Mouse (Mus musculus): ENCODE measurements around the gene Wnk4. TPM values are rescaled to one million over a fixed set of nuclear protein-coding genes. Genes with fewer than 3 reads are reported as not detected.
"Not testable (repeated sequence)": the region's sequence is repeated elsewhere in the genome, so short reads cannot be mapped to it uniquely, and the experiment has no call there.

Gene Wnk4
- total RNA-seq, 2 experiments from 2014 or later: 6.2 to 7.7 TPM

DNA sequence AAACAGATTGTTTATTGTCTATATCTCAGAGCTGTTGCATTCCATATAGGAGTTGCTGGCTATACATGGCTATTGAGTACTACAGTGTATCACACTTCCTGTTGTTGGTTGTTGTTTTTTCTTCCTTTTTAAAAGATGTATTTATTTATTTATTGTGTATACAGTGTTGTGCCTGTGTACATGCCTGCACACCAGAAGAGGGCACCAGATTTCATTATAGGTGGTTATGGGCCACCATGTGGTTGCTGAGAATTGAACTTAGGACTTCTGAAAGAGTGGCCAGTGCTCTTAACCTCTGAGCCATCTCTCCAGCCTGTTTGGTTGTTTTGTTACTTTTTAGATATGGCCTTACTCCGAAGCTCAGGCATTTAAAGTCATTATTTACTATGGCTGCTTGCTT, 54.2 kb downstream of the Wnk4 start:
- DNase-seq (ENCODE audit: extremely low spot score in 1 of 2, low spot score in 1 of 2): no peak

DNA sequence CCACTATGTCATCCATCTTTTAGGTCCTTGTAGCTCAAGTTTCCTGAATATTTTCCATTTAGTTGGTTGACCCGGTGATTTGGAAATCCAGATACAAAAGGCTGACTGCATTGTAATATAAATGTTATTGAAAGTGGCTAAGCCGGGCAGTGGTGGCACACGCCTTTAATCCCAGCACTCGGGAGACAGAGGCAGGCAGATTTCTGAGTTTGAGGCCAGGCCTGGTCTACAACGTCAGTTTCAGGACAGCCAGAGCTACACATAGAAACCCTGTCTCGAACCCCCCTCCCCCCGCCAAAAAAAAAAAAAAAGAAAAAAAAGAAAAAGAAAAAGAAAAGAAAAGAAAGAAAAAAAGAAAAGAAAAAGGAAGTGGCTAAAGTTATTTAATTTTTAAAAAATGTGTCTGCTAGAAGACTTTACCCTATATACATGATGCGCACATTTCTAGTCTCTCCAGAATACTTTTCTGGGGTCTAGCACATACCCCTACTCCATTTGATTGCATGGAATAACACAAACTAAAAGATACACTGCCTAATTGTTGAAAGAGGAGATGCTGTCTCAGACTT, 54.8 kb downstream of the Wnk4 start:
- DNase-seq (ENCODE audit: extremely low spot score in 1 of 2, low spot score in 1 of 2): no peak

DNA sequence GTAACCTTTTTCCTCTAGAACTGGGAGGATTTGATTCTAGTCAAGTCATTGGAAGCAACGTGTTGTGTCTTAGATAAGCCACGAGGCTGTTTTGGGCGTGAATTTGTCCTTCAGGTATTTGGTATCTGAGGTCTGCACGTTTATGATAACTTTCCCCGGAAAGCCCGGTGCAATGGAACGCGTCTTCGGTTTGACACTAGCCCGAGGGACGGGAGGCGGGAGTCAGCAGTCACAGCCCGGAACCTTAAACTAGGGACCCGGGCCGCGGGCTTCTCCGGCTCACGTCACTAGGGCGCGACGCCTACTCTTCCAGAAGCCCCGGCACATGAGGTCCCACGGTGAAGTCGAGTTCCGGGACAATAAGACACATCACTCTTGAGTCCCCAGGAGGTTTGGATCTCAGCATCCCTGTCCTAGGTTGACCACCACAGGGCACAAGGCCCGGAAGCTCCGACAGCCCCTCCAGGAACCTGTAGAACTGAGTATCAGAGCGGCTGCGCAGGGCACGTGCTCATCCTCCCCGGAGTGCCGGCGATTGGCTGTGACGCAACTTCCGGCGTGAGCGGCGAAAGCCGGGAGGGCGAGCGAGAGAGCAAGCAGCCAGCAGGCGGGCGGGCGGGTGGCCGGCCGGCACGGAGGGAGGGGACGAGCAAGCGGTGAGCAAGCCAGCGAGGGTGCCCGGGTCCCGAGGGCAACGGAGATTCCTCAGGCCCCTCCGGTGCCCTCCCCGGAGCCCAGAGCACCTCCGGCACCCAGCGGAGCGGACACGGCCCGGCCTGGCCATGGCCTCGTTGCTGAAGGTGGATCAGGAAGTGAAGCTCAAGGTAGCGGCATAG, 55.5 kb downstream of the Wnk4 start, which contains the start of gene Psme3:
TSS of gene Psme3 (plus strand) at position 549 of the 836 bp plus-strand sequence.
- peak; percentile 85 to 96 for DNase-seq (ENCODE audit: extremely low spot score in 1 of 2, low spot score in 1 of 2)

DNA sequence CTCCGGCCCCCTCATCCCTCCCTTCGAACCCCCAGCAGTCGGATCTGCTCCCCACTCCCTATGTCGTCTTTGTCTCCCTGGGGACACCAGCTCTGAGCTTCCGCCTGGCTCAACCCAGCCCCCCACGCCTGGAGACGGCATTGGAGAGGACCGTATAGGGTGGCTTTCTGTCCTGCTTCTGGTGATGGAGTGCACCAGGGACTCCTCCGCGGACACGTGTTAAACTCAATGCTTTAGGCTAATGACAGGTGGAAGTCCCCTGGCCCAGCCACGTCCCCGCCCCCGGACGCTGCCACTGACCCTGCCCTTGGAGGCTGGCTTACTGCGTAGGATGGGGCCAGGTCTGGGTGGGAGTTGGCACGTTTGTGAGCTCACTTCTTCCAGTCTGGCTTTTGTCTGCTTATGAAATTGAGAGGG, 56.1 kb downstream of the Wnk4 start:
- DNase-seq (ENCODE audit: extremely low spot score in 1 of 2, low spot score in 1 of 2): no peak

DNA sequence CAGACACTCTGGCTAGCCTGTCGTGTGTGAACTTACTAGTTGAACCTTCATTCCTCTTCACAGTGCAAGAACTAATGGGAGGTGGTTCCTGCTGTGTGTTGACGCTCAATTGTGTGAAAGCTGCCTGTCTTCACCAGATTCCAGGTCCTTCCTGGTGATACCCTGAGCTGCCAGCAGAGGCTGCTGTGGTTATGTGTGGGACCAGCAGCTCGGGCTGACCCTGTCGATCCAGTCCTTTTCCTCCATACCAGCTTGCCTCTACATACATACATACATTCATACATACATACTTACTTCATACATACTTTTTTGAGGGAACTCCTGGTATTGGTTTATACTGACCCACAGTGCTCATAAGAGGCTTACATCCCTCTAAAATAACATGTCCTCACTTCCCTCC, 63.2 kb downstream of the Wnk4 start:
- DNase-seq (ENCODE audit: extremely low spot score in 1 of 2, low spot score in 1 of 2): peak; percentile 50 to 76

DNA sequence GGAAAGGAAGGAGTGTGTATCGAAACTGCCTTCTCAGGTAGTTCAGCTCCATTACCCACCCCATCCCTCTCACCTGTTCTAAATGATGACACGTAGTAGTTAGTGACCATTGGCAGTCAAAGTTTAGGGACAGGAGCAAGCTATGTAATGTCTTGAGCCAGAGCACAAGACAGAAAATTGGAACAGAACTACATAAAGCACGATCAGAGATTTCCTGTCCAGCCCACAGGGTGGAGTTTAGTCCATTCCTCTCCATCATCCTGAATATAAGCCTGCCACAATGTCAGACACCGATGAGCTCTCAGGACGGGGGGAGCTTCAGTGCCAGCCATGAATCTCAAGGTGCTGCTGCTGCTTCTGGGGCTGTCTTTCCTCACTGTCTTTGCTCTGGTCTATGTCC, 64.4 kb downstream of the Wnk4 start, which contains the start of gene Aoc2:
TSS of gene Aoc2 (plus strand) at position 301 of the 400 bp plus-strand sequence.
- no peak for DNase-seq (ENCODE audit: extremely low spot score in 1 of 2, low spot score in 1 of 2)

DNA sequence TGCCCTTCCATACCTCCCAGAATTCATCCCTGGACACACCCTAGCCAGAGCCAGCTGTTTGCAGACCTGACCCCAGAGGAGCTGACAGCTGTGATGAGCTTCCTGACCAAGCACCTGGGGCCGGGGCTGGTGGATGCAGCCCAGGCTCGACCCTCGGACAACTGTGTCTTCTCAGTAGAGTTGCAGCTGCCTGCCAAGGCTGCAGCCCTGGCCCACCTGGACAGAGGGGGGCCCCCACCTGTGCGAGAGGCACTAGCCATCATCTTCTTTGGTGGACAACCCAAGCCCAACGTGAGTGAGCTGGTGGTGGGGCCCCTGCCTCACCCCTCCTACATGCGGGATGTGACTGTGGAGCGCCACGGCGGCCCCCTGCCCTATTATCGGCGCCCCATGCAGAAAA, 64.8 kb downstream of the Wnk4 start:
- not testable (repeated sequence) for DNase-seq (ENCODE audit: extremely low spot score in 1 of 2, low spot score in 1 of 2)

DNA sequence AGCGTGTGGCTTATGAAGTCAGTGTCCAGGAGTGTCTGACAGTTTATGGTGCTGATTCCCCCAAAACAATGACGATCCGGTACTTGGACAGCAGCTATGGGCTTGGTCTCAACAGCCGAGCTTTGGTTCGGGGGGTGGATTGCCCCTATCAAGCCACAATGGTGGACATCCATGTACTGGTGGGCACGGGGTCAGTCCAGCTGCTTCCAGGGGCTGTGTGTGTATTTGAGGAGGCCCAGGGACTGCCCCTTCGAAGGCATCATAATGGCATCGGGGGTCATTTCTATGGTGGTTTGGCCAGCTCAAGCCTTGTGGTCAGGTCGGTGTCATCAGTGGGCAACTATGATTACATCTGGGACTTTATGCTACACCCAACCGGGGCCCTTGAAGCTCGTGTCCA, 65.8 kb downstream of the Wnk4 start:
- DNase-seq (ENCODE audit: extremely low spot score in 1 of 2, low spot score in 1 of 2): no peak

Other genes starting within 250 kb of the Wnk4 start
- gene Naglu, start 190.6 kb upstream of the Wnk4 start, total RNA-seq (2021): 10 to 100 TPM in 1 of 2 experiments, 1 to 10 TPM in 1; 9.2 to 10.8 TPM
- gene Hsd17b1, start 182.2 kb upstream of the Wnk4 start, total RNA-seq (2021): under 1 TPM; 0.63 to 0.94 TPM
- 10 to 100 TPM; 25.1 to 29.9 TPM for gene Coasy, start 178.0 kb upstream of the Wnk4 start, total RNA-seq (2021)
- 10 to 100 TPM; 45.1 to 45.6 TPM for gene Mlx, start 173.3 kb upstream of the Wnk4 start, total RNA-seq (2021)
- gene Psmc3ip, start 165.1 kb upstream of the Wnk4 start, total RNA-seq (2021): 1 to 10 TPM; 3.3 to 4.4 TPM
- gene Retreg3, start 140.7 kb upstream of the Wnk4 start, total RNA-seq (2021): 10 to 100 TPM; 57.3 to 62.6 TPM
- gene Tubg1, start 140.6 kb upstream of the Wnk4 start, total RNA-seq (2021): 10 to 100 TPM; 44.4 to 52.3 TPM
- 10 to 100 TPM; 44.9 to 47.8 TPM for gene Tubg2, start 104.7 kb upstream of the Wnk4 start, total RNA-seq (2021)
- 100 to 1,000 TPM; 158 to 169 TPM for gene Cntnap1, start 90.0 kb upstream of the Wnk4 start, total RNA-seq (2021)
- 10 to 100 TPM; 13.2 to 14.3 TPM for gene Plekhh3, start 89.2 kb upstream of the Wnk4 start, total RNA-seq (2021)
- gene Ccr10, start 85.1 kb upstream of the Wnk4 start, total RNA-seq (2021): under 1 TPM; 0.21 to 0.25 TPM
- 10 to 100 TPM; 57.1 to 62.1 TPM for gene Ezh1, start 34.1 kb upstream of the Wnk4 start, total RNA-seq (2021)
- gene Ramp2, start 14.5 kb upstream of the Wnk4 start, total RNA-seq (2021): 10 to 100 TPM; 50.2 to 72.5 TPM
- 10 to 100 TPM; 70.0 to 75.2 TPM for gene Vps25, start 6.9 kb upstream of the Wnk4 start, total RNA-seq (2021)
- under 1 TPM; 0.25 to 0.35 TPM for gene Cntd1, start 18.4 kb downstream of the Wnk4 start, total RNA-seq (2021)
- 100 to 1,000 TPM in 1 of 2 experiments, 10 to 100 TPM in 1; 87.2 to 117 TPM for gene Coa3, start 18.5 kb downstream of the Wnk4 start, total RNA-seq (2021)
- 100 to 1,000 TPM; 204 to 230 TPM for gene Becn1, start 41.7 kb downstream of the Wnk4 start, total RNA-seq (2021)
- 100 to 1,000 TPM; 119 to 126 TPM for gene Psme3, start 55.6 kb downstream of the Wnk4 start, total RNA-seq (2021)
- 1 to 10 TPM; 5.8 to 8.0 TPM for gene Aoc2, start 64.5 kb downstream of the Wnk4 start, total RNA-seq (2021)
- under 1 TPM; 0.86 to 0.99 TPM for gene Aoc3, start 70.0 kb downstream of the Wnk4 start, total RNA-seq (2021)
- gene G6pc, start 107.0 kb downstream of the Wnk4 start, total RNA-seq (2021): not detected
- gene Aarsd1, start 157.0 kb downstream of the Wnk4 start, total RNA-seq (2021): 10 to 100 TPM; 43.9 to 48.9 TPM
- gene Gm27029, start 164.2 kb downstream of the Wnk4 start, total RNA-seq (2021): 1 to 10 TPM; 4.5 to 6.5 TPM
- 10 to 100 TPM; 30.7 to 33.2 TPM for gene Rundc1, start 164.5 kb downstream of the Wnk4 start, total RNA-seq (2021)
- 1 to 10 TPM; 1.3 to 1.4 TPM for gene Ptges3l, start 164.8 kb downstream of the Wnk4 start, total RNA-seq (2021)
- 10 to 100 TPM; 50.0 to 52.5 TPM for gene Rpl27, start 181.7 kb downstream of the Wnk4 start, total RNA-seq (2021)
- gene Ifi35, start 187.8 kb downstream of the Wnk4 start, total RNA-seq (2021): 1 to 10 TPM; 1.9 to 2.2 TPM
- 100 to 1,000 TPM; 145 to 159 TPM for gene Rnd2, start 204.4 kb downstream of the Wnk4 start, total RNA-seq (2021)
- gene Vat1, start 205.7 kb downstream of the Wnk4 start, total RNA-seq (2021): 10 to 100 TPM; 33.2 to 36.0 TPM